Mouse (Mus musculus): ENCODE data around the gene Mrgpra9.
"Not testable (repeated sequence)": the region's sequence is repeated elsewhere in the genome, so short reads cannot be mapped to it uniquely, and the experiment has no call there.

The Mrgpra9 gene

DNA sequence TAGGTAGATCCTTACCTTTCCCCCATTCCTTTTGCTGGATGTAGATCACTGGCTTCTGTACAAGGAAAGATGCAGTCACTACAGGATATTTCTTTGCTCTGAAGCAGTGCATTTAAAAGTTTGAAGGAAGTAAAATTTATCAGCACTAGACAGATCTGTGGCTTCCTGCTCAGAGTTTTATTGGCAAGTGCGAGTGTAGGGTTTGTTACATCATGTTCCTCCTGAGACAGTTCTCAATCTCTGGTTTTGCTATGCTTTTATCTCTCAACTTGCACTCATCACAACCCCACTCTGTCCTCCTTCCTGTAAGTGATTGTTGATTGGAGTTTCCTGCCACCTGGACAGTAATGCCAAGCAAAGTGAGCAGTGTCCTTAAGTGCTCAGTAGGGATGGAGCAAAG is at the start of gene Mrgpra9:
Gene Mrgpra9 (minus strand): TSS at position 79 of the 400 bp plus-strand sequence.
- no peak for DNase-seq

DNA sequence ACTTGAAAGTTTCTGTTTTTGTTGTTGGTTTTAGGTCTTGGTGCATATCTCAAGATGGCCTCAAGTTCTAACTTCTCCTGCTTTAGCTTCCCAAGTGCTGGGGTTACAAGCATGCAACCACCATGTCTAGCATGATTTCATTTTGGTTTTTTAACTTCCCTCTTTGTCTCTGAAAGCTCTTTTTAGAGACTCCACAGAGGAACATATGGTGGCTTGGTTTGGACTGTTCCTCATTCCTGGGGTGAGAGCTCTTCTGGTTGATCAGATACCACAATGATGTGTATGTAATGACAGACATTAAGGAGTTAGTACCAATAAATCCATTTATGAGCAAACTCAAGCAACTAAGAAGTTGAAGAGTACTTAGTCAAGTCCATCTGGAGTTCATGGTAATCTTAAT is 47.0 kb upstream of the Mrgpra9 start:
- DNase-seq: not testable (repeated sequence)

DNA sequence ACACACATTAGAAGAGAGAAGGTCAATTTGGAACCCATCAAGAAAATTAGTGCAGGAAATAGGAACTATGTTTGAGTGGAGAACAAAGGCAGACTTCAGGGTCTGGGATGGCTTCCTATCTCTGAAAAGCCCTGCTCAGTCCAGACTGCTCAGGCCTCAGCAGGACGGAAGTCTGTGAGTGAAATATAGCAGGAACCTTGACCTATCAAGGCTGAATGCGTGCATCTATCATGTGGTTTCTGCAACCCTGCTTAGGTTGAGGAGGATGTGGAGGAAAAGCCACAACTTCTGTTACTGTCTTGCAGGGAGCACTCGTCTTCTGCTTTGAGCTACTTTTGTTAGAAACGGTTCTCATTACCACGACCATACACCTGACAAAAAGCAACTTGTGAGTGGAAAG is 18.9 kb upstream of the Mrgpra9 start:
- DNase-seq: not testable (repeated sequence)

DNA sequence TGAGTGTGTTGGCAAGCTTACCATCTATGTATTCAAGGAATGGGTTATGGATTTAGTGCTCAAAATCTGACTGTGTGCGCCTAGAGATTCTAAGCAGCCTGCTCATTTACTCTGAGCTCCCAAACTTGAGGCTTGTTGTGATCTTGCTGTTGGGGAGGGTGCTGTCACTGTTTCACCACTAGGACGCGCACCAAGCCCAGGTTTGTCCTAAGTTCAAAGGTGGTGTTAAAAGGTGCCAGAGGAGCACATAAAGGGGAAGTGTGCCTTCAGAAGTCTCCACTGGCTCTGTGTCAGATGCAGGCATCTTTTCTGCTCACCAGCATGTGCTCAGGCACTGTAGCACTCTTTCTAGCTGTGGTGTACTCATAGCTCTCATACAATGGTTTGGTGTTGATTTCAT is 8.0 kb downstream of the Mrgpra9 start:
- no peak for DNase-seq

DNA sequence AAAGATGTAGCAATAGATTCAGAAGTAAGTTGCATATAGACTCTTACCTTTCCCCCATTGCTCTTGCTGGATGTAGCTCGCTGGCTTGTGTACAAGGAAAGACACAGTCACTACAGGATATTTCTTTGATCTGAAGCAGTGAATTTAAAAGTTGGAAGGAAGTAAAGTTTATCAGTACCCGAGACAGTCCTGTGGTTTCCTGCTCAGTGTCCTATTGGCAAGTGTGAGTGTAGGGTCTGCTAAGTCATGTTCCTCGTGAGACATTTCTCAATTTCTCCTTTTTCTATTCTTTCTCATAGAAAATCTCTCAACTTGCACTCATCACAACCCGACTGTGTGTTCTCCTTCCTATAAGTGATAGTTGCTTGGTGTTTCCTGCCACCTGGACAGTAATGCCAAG is 47.8 kb downstream of the Mrgpra9 start, which contains the start of gene Mrgpra6:
Gene Mrgpra6 (minus strand): TSS at position 91 of the 400 bp plus-strand sequence.
- DNase-seq: no peak

DNA sequence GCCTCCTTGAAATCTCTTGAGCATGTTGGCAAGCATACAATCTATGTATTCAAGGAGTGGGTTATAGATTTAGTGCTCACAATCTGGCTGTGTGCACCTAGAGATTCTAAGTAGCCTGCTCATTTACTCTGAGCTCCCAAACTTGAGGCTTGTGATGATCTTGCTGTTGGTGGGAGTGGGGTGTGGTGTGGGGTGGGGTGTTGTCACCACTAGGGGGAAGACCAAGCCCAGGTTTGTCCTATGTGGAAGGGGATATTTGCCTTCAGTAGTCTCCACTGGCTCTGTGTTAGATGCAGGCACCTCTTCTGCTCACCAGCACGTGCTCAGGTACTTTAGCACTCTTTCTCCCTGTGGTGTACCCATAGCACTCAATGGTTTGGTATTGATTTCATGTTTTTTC is 57.4 kb downstream of the Mrgpra9 start:
- DNase-seq: no peak
